Mouse (Mus musculus) liver, postnatal 0 days (tissue): ENCODE measurements around the gene Myh9. TPM values are rescaled to one million over a fixed set of nuclear protein-coding genes. Genes with fewer than 3 reads are reported as not detected.

Experiments
- ATAC-seq: fragments of 200-750 bp; cut with Nextera tagmentation; 2 replicates; pipeline ENCODE4 v1.8.0; 2017; ENCODE audit warnings: mild to moderate bottlenecking, moderate library complexity
- DNase-seq: peaks from one replicate; pipeline ENCODE4 v3.0.0-alpha.2; 2016
- H3K27ac ChIP-seq: fragments of 300-500 bp; sonication (generic); 2 replicates; pipeline ENCODE4 v1.5.1; 2014; ENCODE audit warnings: antibody characterized with exemption, moderate library complexity, mild to moderate bottlenecking, low read depth
- H3K27me3 ChIP-seq: fragments of 300-500 bp; sonication (generic); 2 replicates; pipeline ENCODE4 v1.6.1; 2014; ENCODE audit warnings: low read length, control low read depth, mixed read lengths; ENCODE audit not compliant: insufficient read depth
- H3K36me3 ChIP-seq: fragments of 300-500 bp; sonication (generic); replicated peaks from 2 replicates; pipeline ENCODE4 v1.6.1; 2014; ENCODE audit warnings: mild to moderate bottlenecking, control low read depth, low read length, moderate library complexity, mixed read lengths; ENCODE audit not compliant: insufficient read depth
- H3K4me1 ChIP-seq: fragments of 300-500 bp; sonication (generic); 2 replicates; pipeline ENCODE4 v1.6.1; 2014; ENCODE audit warnings: antibody characterized with exemption, mild to moderate bottlenecking, control low read depth; ENCODE audit not compliant: insufficient read depth
- H3K4me2 ChIP-seq: fragments of 300-500 bp; sonication (generic); 2 replicates; pipeline ENCODE4 v1.6.1; 2014; ENCODE audit warnings: low read depth, mild to moderate bottlenecking, low read length, moderate library complexity, mixed read lengths
- H3K4me3 ChIP-seq: fragments of 300-500 bp; sonication (generic); 2 replicates; pipeline ENCODE4 v1.5.1; 2014; ENCODE audit warnings: low read depth, low read length
- H3K9ac ChIP-seq: fragments of 300-500 bp; sonication (generic); replicated peaks from 2 replicates; pipeline ENCODE4 v1.6.1; 2014; ENCODE audit warnings: mild to moderate bottlenecking, moderate library complexity
- H3K9me3 ChIP-seq: fragments of 300-500 bp; sonication (generic); 2 replicates; pipeline ENCODE4 v1.6.1; 2016; ENCODE audit warnings: mild to moderate bottlenecking, control low read depth, low read length, mixed read lengths
- CTCF ChIP-seq: sonication (generic); IDR thresholded peaks from 2 replicates; pipeline ENCODE4 v1.5.1; 2016; ENCODE audit warnings: antibody characterized with exemption, low read depth
- EP300 ChIP-seq: IDR thresholded peaks from 2 replicates; pipeline ENCODE4 v1.6.1; 2016; ENCODE audit warnings: antibody characterized with exemption, low read depth, mild to moderate bottlenecking
- WGBS: fragments of 180-500 bp; shearing (Covaris S2); extraction: QIAGEN DNeasy Blood & Tissue Kit; methylation state at CpG from one replicate; pipeline ENCODE4 v1.1.7; 2014; ENCODE audit not compliant: insufficient replicate concordance; 5-methylcytosine and 5-hydroxymethylcytosine counted together
- polyA plus RNA-seq: library from polyadenylated mRNA; unstranded; fragments of >200 nt; fragmentation: Nextera tagmentation; extraction: Ambion mirVana; gene quantifications from 2 replicates; pipeline ENCODE4 v1.2.1, GENCODE M21; 2015

Myh9 gene
- polyA plus RNA-seq, 1 experiment from 2014 or later: 22.4 TPM

DNA sequence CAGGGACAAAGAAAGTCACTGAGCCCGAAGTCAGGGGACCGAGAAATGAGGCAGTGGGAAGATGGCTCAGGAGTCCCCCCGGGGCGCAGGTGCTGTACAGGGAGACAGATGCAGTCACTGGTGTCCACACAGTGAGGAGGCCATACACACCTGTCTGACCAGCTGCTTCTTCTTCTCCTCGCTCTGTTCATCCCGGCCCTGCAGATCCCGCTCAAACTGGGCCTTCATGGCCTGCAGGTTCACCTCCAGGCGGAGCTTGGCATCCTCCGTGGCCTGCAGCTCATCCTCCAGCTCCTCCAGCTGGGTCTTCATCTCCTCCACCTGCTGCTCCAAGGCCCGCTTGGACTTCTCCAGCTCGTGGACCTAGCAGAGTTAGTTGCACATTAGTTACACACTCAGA lies 75.0 kb downstream of the Myh9 start:
- peaks cover 98% of the 10 kb centered on the region for H3K36me3 ChIP-seq
- H3K27me3 ChIP-seq: no peaks in the 10 kb centered on the region
- WGBS: 92% methylated on average over 11 of the region's 11 CpGs
- no peaks in the 10 kb centered on the region for H3K9me3 ChIP-seq
- no peak overlapping the region for H3K9ac ChIP-seq
- no peak overlapping the region for H3K27ac ChIP-seq
- H3K4me1 ChIP-seq: no peaks in the 10 kb centered on the region
- DNase-seq (no peak), ATAC-seq (no peak)
- no peak for TF ChIP-seq CTCF
- no peak for TF ChIP-seq EP300
- H3K4me2 ChIP-seq: no peak overlapping the region
- no peak overlapping the region for H3K4me3 ChIP-seq

- DNase-seq (no peak), ATAC-seq (no peak)
- H3K27ac ChIP-seq: no peak overlapping the region
- WGBS: 88% methylated on average over 16 of the region's 16 CpGs
- H3K4me1 ChIP-seq: no peaks in the 10 kb centered on the region
- peaks cover 97% of the 10 kb centered on the region for H3K36me3 ChIP-seq
- H3K9me3 ChIP-seq: no peaks in the 10 kb centered on the region
- H3K4me3 ChIP-seq: no peak overlapping the region
- H3K27me3 ChIP-seq: no peaks in the 10 kb centered on the region
- TF ChIP-seq CTCF: no peak
- no peak for TF ChIP-seq EP300
- H3K9ac ChIP-seq: no peak overlapping the region
- H3K4me2 ChIP-seq: no peak overlapping the region
Measured at GRCm38 (mm10) chr15:77765484-77766093, 76.4 kb downstream of the Myh9 start.

GRCm38 (mm10) chr15:77764391-77765006 lies 77.5 kb downstream of the Myh9 start:
- H3K4me3 ChIP-seq: no peak overlapping the region
- H3K4me2 ChIP-seq: no peak overlapping the region
- no peaks in the 10 kb centered on the region for H3K9me3 ChIP-seq
- H3K36me3 ChIP-seq: peaks cover 94% of the 10 kb centered on the region
- 74% methylated on average over 13 of the region's 13 CpGs for WGBS
- no peak overlapping the region for H3K9ac ChIP-seq
- H3K4me1 ChIP-seq: no peaks in the 10 kb centered on the region
- ATAC-seq (no peak), DNase-seq (no peak)
- TF ChIP-seq CTCF: no peak
- no peaks in the 10 kb centered on the region for H3K27me3 ChIP-seq
- no peak overlapping the region; the same call in 1 of the 2 replicates for H3K27ac ChIP-seq

DNA sequence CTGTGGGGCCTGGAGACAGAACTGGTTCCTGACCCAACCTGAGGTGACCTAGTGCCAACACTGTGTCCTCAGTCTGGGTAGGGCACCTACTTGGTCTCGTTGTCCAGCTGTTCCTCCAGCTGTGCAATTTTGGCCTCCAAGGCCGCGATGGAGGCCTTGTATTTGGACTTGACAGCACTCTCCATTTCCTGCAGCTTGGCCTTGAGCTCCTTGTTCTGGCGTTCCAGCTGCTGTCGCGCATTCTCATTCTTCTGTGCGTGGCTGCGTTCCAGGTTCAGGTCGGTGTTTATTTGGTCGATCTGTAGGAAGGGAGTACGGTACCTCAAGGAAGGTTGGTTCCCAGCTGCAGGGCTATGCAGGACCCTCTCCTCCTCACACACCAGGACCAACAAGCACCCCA lies 78.3 kb downstream of the Myh9 start:
- no peak overlapping the region for H3K9ac ChIP-seq
- no peak overlapping the region for H3K4me3 ChIP-seq
- no peak overlapping the region for H3K27ac ChIP-seq
- WGBS: 86% methylated on average over 11 of the region's 11 CpGs
- TF ChIP-seq EP300 (no peak), CTCF (no peak)
- no peak for ATAC-seq
- H3K36me3 ChIP-seq: peaks cover 87% of the 10 kb centered on the region
- no peak overlapping the region for H3K4me2 ChIP-seq
- no peaks in the 10 kb centered on the region for H3K4me1 ChIP-seq
- no peaks in the 10 kb centered on the region for H3K9me3 ChIP-seq
- no peak for DNase-seq
- H3K27me3 ChIP-seq: no peaks in the 10 kb centered on the region

DNA sequence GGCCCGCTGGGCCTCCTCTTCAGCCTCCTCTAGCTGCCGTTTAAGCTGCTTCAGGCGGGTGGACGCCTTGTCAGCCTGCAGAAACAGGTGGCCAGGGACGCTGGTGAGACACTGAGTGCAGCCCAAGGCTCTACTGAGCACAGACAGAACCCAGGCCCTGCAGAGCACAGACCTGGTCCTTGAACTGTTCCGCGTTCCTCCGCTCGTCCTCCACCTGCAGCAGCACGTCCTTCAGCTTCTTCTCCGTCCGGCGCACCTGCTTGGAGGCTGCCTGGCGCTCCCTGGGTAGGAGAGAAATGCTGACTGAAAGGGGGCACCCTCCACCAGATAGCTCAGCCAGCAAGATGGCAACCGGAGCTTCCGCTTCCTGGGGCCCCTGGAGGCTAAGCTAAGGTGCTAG lies 78.9 kb downstream of the Myh9 start:
- Histone ChIP-seq H3K36me3 (peaks cover 80% of the 10 kb centered on the region), H3K27ac (no peak overlapping the region), H3K4me2 (no peak overlapping the region), H3K4me3 (no peak overlapping the region), H3K4me1 (no peaks in the 10 kb centered on the region), H3K27me3 (no peaks in the 10 kb centered on the region), H3K9me3 (no peaks in the 10 kb centered on the region), H3K9ac (no peak overlapping the region)
- WGBS: 97% methylated on average over 16 of the region's 16 CpGs
- ATAC-seq (no peak), DNase-seq (no peak)
- TF ChIP-seq EP300: no peak
- TF ChIP-seq CTCF: no peak

- DNase-seq (peak; percentile 53), ATAC-seq (peak; percentile 34; the same call in 1 of the 2 replicates)
- no peak overlapping the region for H3K4me2 ChIP-seq
- H3K36me3 ChIP-seq: peaks cover 68% of the 10 kb centered on the region
- whole genome bisulfite sequencing: 79% methylated on average over 22 of the region's 22 CpGs
- no peaks in the 10 kb centered on the region for H3K27me3 ChIP-seq
- no peak overlapping the region for H3K27ac ChIP-seq
- no peaks in the 10 kb centered on the region for H3K9me3 ChIP-seq
- no peaks in the 10 kb centered on the region; the same call in 1 of the 2 replicates for H3K4me1 ChIP-seq
- no peak overlapping the region for H3K9ac ChIP-seq
- peak; percentile 80 for TF ChIP-seq CTCF
- TF ChIP-seq EP300: no peak
- H3K4me3 ChIP-seq: no peak overlapping the region
Measured at GRCm38 (mm10) chr15:77761561-77762380, 80.2 kb downstream of the Myh9 start.
